Mouse (Mus musculus): ENCODE results near the gene Pdgfd. TPM values are rescaled to one million over a fixed set of nuclear protein-coding genes. Genes with fewer than 3 reads are reported as not detected.

Gene Pdgfd
- polyA plus RNA-seq (2015; fragmentation: Nextera tagmentation; extraction: Ambion mirVana): 39.8 and 40.0 TPM in 2 replicates

DNA sequence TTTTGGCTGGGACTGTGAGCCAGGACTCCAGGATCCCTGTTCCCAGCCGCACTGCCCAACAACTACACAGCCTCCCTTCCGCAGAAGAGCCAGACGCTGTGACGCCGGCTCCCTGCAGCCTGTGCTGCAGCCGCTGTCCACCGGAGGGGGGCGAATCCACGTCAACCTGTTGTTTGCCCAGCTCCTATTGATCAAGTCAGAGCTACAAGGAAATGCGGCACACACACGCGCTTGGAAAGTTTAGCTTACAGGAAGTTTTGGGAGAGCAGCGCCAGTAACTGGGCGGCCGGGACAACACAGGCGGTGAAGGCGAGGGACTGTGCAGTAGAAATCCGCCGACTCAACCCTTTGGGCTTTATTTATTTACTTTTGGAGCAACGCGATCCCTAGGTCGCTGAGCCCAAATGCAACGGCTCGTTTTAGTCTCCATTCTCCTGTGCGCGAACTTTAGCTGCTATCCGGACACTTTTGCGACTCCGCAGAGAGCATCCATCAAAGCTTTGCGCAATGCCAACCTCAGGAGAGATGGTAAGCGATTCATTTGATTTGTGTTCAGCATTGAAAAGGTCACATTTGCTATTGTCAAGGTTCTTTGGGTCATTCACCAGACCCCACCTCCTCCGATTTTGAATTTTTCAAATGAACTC lies at the start of gene Pdgfd:
Gene Pdgfd, plus strand, starts transcription at position 194 of the 647 bp plus-strand sequence.

GRCm38 (mm10) chr9:6269796-6270280 lies 101.5 kb downstream of the Pdgfd start, which contains the start of gene Ddi1:
Ddi1 (minus strand) TSS chr9:6269846.

Other genes with a start within 250 kb of the Pdgfd start
- gene Ddi1, start 101.3 kb downstream of the Pdgfd start, polyA plus RNA-seq (2015; fragmentation: Nextera tagmentation; extraction: Ambion mirVana): 0.05 and 0.32 TPM in 2 replicates

Data from adrenal gland, postnatal 0 days (tissue).